8 mouse cellular contexts compared by ENCODE assay signal in the genomic region with DNA sequence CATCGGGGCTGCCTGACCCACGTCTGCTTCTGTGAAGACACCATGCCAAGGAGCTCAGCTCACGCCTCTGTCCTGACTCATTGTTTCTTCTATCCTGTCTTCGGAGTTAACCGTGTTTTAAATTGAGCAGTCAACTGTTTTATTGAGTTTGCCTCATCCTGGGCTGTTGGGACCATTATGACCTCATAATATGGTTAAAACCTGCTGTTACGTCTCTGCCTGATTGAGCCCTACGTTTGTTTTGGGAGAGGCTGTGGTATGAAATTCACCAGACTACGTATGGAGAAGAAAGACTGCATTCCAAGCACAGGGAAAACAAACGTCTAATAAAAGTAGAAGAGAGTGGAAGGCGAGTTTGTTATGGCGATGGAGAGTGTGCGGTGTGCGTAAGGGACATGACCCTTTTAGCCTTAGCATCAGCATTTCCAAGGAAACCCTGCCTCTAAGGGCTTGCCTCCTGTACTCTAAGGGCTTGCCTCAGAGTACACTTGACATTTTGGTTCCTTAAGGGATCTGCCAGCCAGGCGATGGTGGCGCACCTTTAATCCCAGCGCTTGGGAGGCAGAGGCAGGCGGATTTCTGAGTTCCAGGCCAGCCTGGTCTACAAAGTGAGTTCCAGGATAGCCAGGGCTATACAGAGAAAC. TPM values are rescaled to one million over a fixed set of nuclear protein-coding genes. Genes with fewer than 3 reads are reported as not detected.
DNase-seq lines count a peak whose midpoint lies in the region; ATAC-seq and TF ChIP-seq lines count a peak whose summit lies in the region.

No protein-coding gene starts in this region.

- H3K9me3 ChIP-seq in hindbrain, embryonic 15.5 days: no peaks in the 10 kb centered on the region
- no peaks in the 10 kb centered on the region for H3K9me3 ChIP-seq in midbrain, embryonic 12.5 days

- 0 out of 2 replicates have a peak, but pooled peaks cover 4% of the 10 kb centered on the region for H3K36me3 ChIP-seq in hindbrain, embryonic 15.5 days
- H3K36me3 ChIP-seq in midbrain, embryonic 12.5 days: peaks cover 15% of the 10 kb centered on the region

- no peak for ATAC-seq in hindbrain, embryonic 15.5 days (ENCODE audit: low FRiP score, low read depth)
- no peak for ATAC-seq in midbrain, embryonic 12.5 days (ENCODE audit: low FRiP score, low read depth)

- H3K27me3 ChIP-seq in hindbrain, embryonic 15.5 days: no peaks in the 10 kb centered on the region
- no peaks in the 10 kb centered on the region for H3K27me3 ChIP-seq in midbrain, embryonic 12.5 days

- peak overlapping the region; percentile 67 for H3K4me2 ChIP-seq in hindbrain, embryonic 15.5 days
- H3K4me2 ChIP-seq in midbrain, embryonic 12.5 days (replicated peaks): peak overlapping the region; percentile 62

- TF ChIP-seq CTCF in cortical plate, adult 2 months (IDR thresholded peaks at IDR 0.05; ENCODE audit: extremely low read depth, insufficient read depth, low read length): no peak

- DNase-seq in kidney, adult 11 months: peak; percentile 20
- no peak for DNase-seq in kidney, postnatal 25 days
- DNase-seq in urinary bladder, postnatal 10 days (ENCODE audit: low spot score): no peak
- DNase-seq in retina, embryonic 14.5 days (ENCODE audit: low spot score): no peak
- no peak for DNase-seq in left cerebral cortex, postnatal 14 days (ENCODE audit: low spot score in 2 of 2)

- H3K27ac ChIP-seq in cortical plate, adult 2 months (ENCODE audit: insufficient read depth, low read length): peak overlapping the region; percentile 26; the same call in 1 of the 2 replicates
- peak overlapping the region; percentile 71 for H3K27ac ChIP-seq in hindbrain, embryonic 15.5 days (replicated peaks)
- peak overlapping the region; percentile 58; the same call in 1 of the 2 replicates for H3K27ac ChIP-seq in midbrain, embryonic 12.5 days (replicated peaks)

- 38% methylated on average over 17 of the region's 17 CpGs for WGBS in hindbrain, embryonic 15.5 days
- 37% methylated on average over 17 of the region's 17 CpGs for WGBS in midbrain, embryonic 12.5 days

- H3K4me3 ChIP-seq in cortical plate, adult 2 months (ENCODE audit: insufficient read depth, low read length): peak overlapping the region; percentile 35
- peak overlapping the region; percentile 65 for H3K4me3 ChIP-seq in hindbrain, embryonic 15.5 days
- peak overlapping the region; percentile 99 for H3K4me3 ChIP-seq in midbrain, embryonic 12.5 days

- intact Hi-C loops in left cerebral cortex, postnatal 14 days (cut with DNase I): no loop called here

- no peak for TF ChIP-seq POLR2A in cortical plate, adult 2 months (IDR thresholded peaks at IDR 0.05; ENCODE audit: extremely low read depth, insufficient read depth, low read length)

- H3K4me1 ChIP-seq in cortical plate, adult 2 months (ENCODE audit: control insufficient read depth, insufficient read depth, low read length): peaks cover 8% of the 10 kb centered on the region
- peaks cover 37% of the 10 kb centered on the region for H3K4me1 ChIP-seq in hindbrain, embryonic 15.5 days (replicated peaks)
- peaks cover 32% of the 10 kb centered on the region for H3K4me1 ChIP-seq in midbrain, embryonic 12.5 days

- H3K9ac ChIP-seq in hindbrain, embryonic 15.5 days: peak overlapping the region; percentile 39
- peak overlapping the region; percentile 35; the same call in 1 of the 2 replicates for H3K9ac ChIP-seq in midbrain, embryonic 12.5 days (replicated peaks)

RNA-seq across cellular contexts. Expression of gene Mgea5, which starts 0.4 kb away (rescaled TPM):
- polyA plus RNA-seq in cortical plate, adult 2 months (2012; rRNA removed): 134 and 137 TPM in 2 replicates
- 79.4 and 85.4 TPM in 2 replicates for polyA plus RNA-seq in hindbrain, embryonic 15.5 days (2015; fragmentation: Nextera tagmentation; extraction: Ambion mirVana)
- polyA plus RNA-seq in midbrain, embryonic 12.5 days (2016; fragmentation: Nextera tagmentation; extraction: Ambion mirVana): 115 and 123 TPM in 2 replicates
- 100 to 1,000 TPM; 132 to 136 TPM for total RNA-seq in left cerebral cortex, postnatal 14 days (2021)

RNA-seq across cellular contexts. Expression of gene Kcnip2, which starts 31.8 kb away (rescaled TPM):
- polyA plus RNA-seq in cortical plate, adult 2 months (2012; rRNA removed): 156 and 181 TPM in 2 replicates
- polyA plus RNA-seq in hindbrain, embryonic 15.5 days (2015; fragmentation: Nextera tagmentation; extraction: Ambion mirVana): 12.8 and 15.1 TPM in 2 replicates
- 1.2 and 1.9 TPM in 2 replicates for polyA plus RNA-seq in midbrain, embryonic 12.5 days (2016; fragmentation: Nextera tagmentation; extraction: Ambion mirVana)
- 100 to 1,000 TPM; 129 to 143 TPM for total RNA-seq in left cerebral cortex, postnatal 14 days (2021)

RNA-seq across cellular contexts. Expression of gene Npm3, which starts 34.7 kb away (rescaled TPM):
- polyA plus RNA-seq in cortical plate, adult 2 months (2012; rRNA removed): 14.3 and 15.8 TPM in 2 replicates
- 6.9 and 7.3 TPM in 2 replicates for polyA plus RNA-seq in hindbrain, embryonic 15.5 days (2015; fragmentation: Nextera tagmentation; extraction: Ambion mirVana)
- polyA plus RNA-seq in midbrain, embryonic 12.5 days (2016; fragmentation: Nextera tagmentation; extraction: Ambion mirVana): 7.7 and 8.4 TPM in 2 replicates
- total RNA-seq in left cerebral cortex, postnatal 14 days (2021): 1 to 10 TPM; 6.8 to 7.6 TPM

RNA-seq across cellular contexts. Expression of gene Fgf8, which starts 41.3 kb away (rescaled TPM):
- not detected in 2 replicates for polyA plus RNA-seq in cortical plate, adult 2 months (2012; rRNA removed)
- polyA plus RNA-seq in hindbrain, embryonic 15.5 days (2015; fragmentation: Nextera tagmentation; extraction: Ambion mirVana): 0.45 and 0.47 TPM in 2 replicates
- 4.3 and 5.7 TPM in 2 replicates for polyA plus RNA-seq in midbrain, embryonic 12.5 days (2016; fragmentation: Nextera tagmentation; extraction: Ambion mirVana)
- total RNA-seq in left cerebral cortex, postnatal 14 days (2021): not detected

Comparison
In these comparisons a context has a peak if more than half of its experiments do, and no peak if none do; other contexts are left out.
1. H3K4me3 ChIP-seq: peak in every context shown above with its lines; median percentile 99 in midbrain, embryonic 12.5 days; 65 in hindbrain, embryonic 15.5 days; 35 in cortical plate, adult 2 months.